8 mouse cellular contexts compared by ENCODE assay signal in genomic region chr6:149188041-149188924, GRCm38 (mm10). TPM values are rescaled to one million over a fixed set of nuclear protein-coding genes. Genes with fewer than 3 reads are reported as not detected.
DNase-seq lines count a peak whose midpoint lies in the region; ATAC-seq and TF ChIP-seq lines count a peak whose summit lies in the region.

Amn1 (minus strand) TSS chr6:149188712.

- under 1% methylated on average over 34 of the region's 34 CpGs for WGBS in cerebellum, adult 2 months
- WGBS in forebrain, postnatal 0 days: under 1% methylated on average over 34 of the region's 34 CpGs
- WGBS in lung, embryonic 15.5 days: 1% methylated on average over 34 of the region's 34 CpGs

- TF ChIP-seq RAD21 in MEL (IDR thresholded peaks at IDR 0.05; ENCODE audit: low read depth, low read length): no peak

- peaks cover 9% of the 10 kb centered on the region for H3K79me2 ChIP-seq in MEL (ENCODE audit: control insufficient read depth, insufficient read depth, low read length, poor library complexity)

- peak within 1 kb of the TSS; percentile 64 to 83 for H3K4me3 ChIP-seq in MEL (ENCODE audit: control insufficient read depth in 1 of 2, insufficient read depth in 1 of 2, low read depth in 2 of 2, low read length in 2 of 2)
- H3K4me3 ChIP-seq in cerebellum, adult 2 months (replicated peaks; ENCODE audit: insufficient read depth, low read depth, low read length): peak within 1 kb of the TSS; percentile 73
- H3K4me3 ChIP-seq in forebrain, postnatal 0 days (ENCODE audit: low read depth, low read length): peak within 1 kb of the TSS; percentile 72
- peak within 1 kb of the TSS; percentile 68 for H3K4me3 ChIP-seq in lung, embryonic 15.5 days

- peak within 1 kb of the TSS; percentile 73 for H3K9ac ChIP-seq in MEL (ENCODE audit: control insufficient read depth, low read depth, low read length, poor library complexity, severe bottlenecking)
- peak within 1 kb of the TSS; percentile 93 for H3K9ac ChIP-seq in forebrain, postnatal 0 days
- peak within 1 kb of the TSS; percentile 86 for H3K9ac ChIP-seq in lung, embryonic 15.5 days

- DNase-seq in MEL (ENCODE audit: low read depth, low spot score): peak; percentile 98
- peak; percentile 94 to 97 for DNase-seq in cerebellum, adult 2 months
- peak; percentile 98 for DNase-seq in forebrain, postnatal 0 days
- peak; percentile 97 for DNase-seq in heart, postnatal 4 days
- DNase-seq in layer of hippocampus, adult 8-10 months (ENCODE audit: low spot score in 2 of 2): peak; percentile 95 to 96
- peak; percentile 96 for DNase-seq in ovary, adult 18-20 months (ENCODE audit: low spot score)
- DNase-seq in thymus, postnatal 0 days (ENCODE audit: low spot score): peak; percentile 96

- peak within 1 kb of the TSS; percentile 68 for H3K4me2 ChIP-seq in forebrain, postnatal 0 days (ENCODE audit: low read depth)
- peak within 1 kb of the TSS; percentile 58 for H3K4me2 ChIP-seq in lung, embryonic 15.5 days

- peak; percentile 100 for ATAC-seq in forebrain, postnatal 0 days
- ATAC-seq in lung, embryonic 15.5 days (ENCODE audit: borderline replicate concordance, extremely low read depth, low FRiP score, low TSS enrichment): peak; percentile 99

- no peaks in the 10 kb centered on the region for H3K9me3 ChIP-seq in MEL (replicated peaks; ENCODE audit: insufficient read depth, low read length)
- no peaks in the 10 kb centered on the region for H3K9me3 ChIP-seq in forebrain, postnatal 0 days (ENCODE audit: low read length)
- no peaks in the 10 kb centered on the region for H3K9me3 ChIP-seq in lung, embryonic 15.5 days

- TF ChIP-seq CTCF in MEL (IDR thresholded peaks at IDR 0.05 in 2 of 3, conservative IDR thresholded peaks at IDR 0.05 in 1 of 3; ENCODE audit: control insufficient read depth in 1 of 3, insufficient read depth in 1 of 3, low read depth in 2 of 3, low read length in 3 of 3, poor library complexity in 1 of 3, severe bottlenecking in 1 of 3): no peak
- TF ChIP-seq CTCF in cerebellum, adult 2 months (IDR thresholded peaks at IDR 0.05; ENCODE audit: borderline replicate concordance, insufficient read depth, low read depth, low read length): no peak
- peak; percentile 44 for TF ChIP-seq CTCF in forebrain, postnatal 0 days (IDR thresholded peaks at IDR 0.05; ENCODE audit: low read depth)

- no peaks in the 10 kb centered on the region for H3K27me3 ChIP-seq in MEL (ENCODE audit: control insufficient read depth in 1 of 2, insufficient read depth in 2 of 2, low read length in 2 of 2)
- H3K27me3 ChIP-seq in cerebellum, adult 2 months (ENCODE audit: control insufficient read depth, insufficient read depth, low read length): no peaks in the 10 kb centered on the region
- H3K27me3 ChIP-seq in forebrain, postnatal 0 days (ENCODE audit: insufficient read depth, low read length): no peaks in the 10 kb centered on the region
- no peaks in the 10 kb centered on the region for H3K27me3 ChIP-seq in lung, embryonic 15.5 days

- TF ChIP-seq POLR2A in MEL (IDR thresholded peaks at IDR 0.05; ENCODE audit: control insufficient read depth in 1 of 2, insufficient read depth in 1 of 2, low read depth in 1 of 2, low read length in 2 of 2, poor library complexity in 1 of 2): peak; percentile 61 to 85; a peak in 3 of 4 replicates
- peak; percentile 93 for TF ChIP-seq POLR2A in cerebellum, adult 2 months (IDR thresholded peaks at IDR 0.05; ENCODE audit: borderline replicate concordance, insufficient read depth, low read length)

- H3K36me3 ChIP-seq in MEL (ENCODE audit: control insufficient read depth in 1 of 2, insufficient read depth in 2 of 2, low read length in 2 of 2): peaks cover 0 to 16% of the 10 kb centered on the region in 2 experiments; a peak in 3 of 4 replicates
- H3K36me3 ChIP-seq in forebrain, postnatal 0 days (ENCODE audit: insufficient read depth): no peaks in the 10 kb centered on the region
- H3K36me3 ChIP-seq in lung, embryonic 15.5 days: peaks cover 13% of the 10 kb centered on the region; the same call in 1 of the 2 replicates

- 0 out of 4 replicates have a peak, but pooled peaks of 1 of the 2 experiments have one; percentile 18 for TF ChIP-seq EP300 in MEL (IDR thresholded peaks at IDR 0.05; ENCODE audit: low read depth in 1 of 2, low read length in 2 of 2)

- peaks cover 0 to 4% of the 10 kb centered on the region in 2 experiments; a peak in 2 of 4 replicates for H3K4me1 ChIP-seq in MEL (ENCODE audit: control insufficient read depth in 1 of 2, insufficient read depth in 2 of 2, low read length in 2 of 2)
- no peaks in the 10 kb centered on the region; the same call in 1 of the 2 replicates for H3K4me1 ChIP-seq in cerebellum, adult 2 months (ENCODE audit: control insufficient read depth, insufficient read depth, low read length)
- peaks cover 9% of the 10 kb centered on the region for H3K4me1 ChIP-seq in forebrain, postnatal 0 days (ENCODE audit: insufficient read depth)
- peaks cover 8% of the 10 kb centered on the region for H3K4me1 ChIP-seq in lung, embryonic 15.5 days

- peak within 1 kb of the TSS; percentile 49 for H3K27ac ChIP-seq in MEL (ENCODE audit: control insufficient read depth, low read depth, low read length)
- peak within 1 kb of the TSS; percentile 35 for H3K27ac ChIP-seq in cerebellum, adult 2 months (ENCODE audit: insufficient read depth, low read length)
- H3K27ac ChIP-seq in forebrain, postnatal 0 days (ENCODE audit: low read depth, low read length): peak within 1 kb of the TSS; percentile 92
- H3K27ac ChIP-seq in lung, embryonic 15.5 days: peak within 1 kb of the TSS; percentile 86

TF ChIP-seq in MEL, 35 proteins besides CTCF, POLR2A, EP300 and RAD21 (continues in another document):
- TF ChIP-seq ZMIZ1 (IDR thresholded peaks at IDR 0.05; ENCODE audit: low read depth, low read length): peak; percentile 72; the same call in 1 of the 2 replicates
- TF ChIP-seq SIN3A (IDR thresholded peaks at IDR 0.05; ENCODE audit: low read length): peak; percentile 91
- peak; percentile 84 for TF ChIP-seq TBP (IDR thresholded peaks at IDR 0.05; ENCODE audit: low read depth, low read length)
- TF ChIP-seq ZC3H11A (IDR thresholded peaks at IDR 0.05; ENCODE audit: low read depth, low read length): no peak
- no peak for TF ChIP-seq CHD2 (IDR thresholded peaks at IDR 0.05; ENCODE audit: low read length)
- peak; percentile 65; the same call in 1 of the 2 replicates for TF ChIP-seq POLR2AphosphoS2 (IDR thresholded peaks at IDR 0.05; ENCODE audit: low read length)
- no peak; the same call in 1 of the 2 replicates for TF ChIP-seq GABPA (IDR thresholded peaks at IDR 0.05; ENCODE audit: low read depth, low read length)
- TF ChIP-seq USF1 (IDR thresholded peaks at IDR 0.05; ENCODE audit: low read depth, low read length): peak; percentile 22; the same call in 1 of the 2 replicates
- peak; percentile 59; the same call in 1 of the 2 replicates for TF ChIP-seq MAX (IDR thresholded peaks at IDR 0.05; ENCODE audit: low read length)
- TF ChIP-seq BHLHE40 (IDR thresholded peaks at IDR 0.05; ENCODE audit: borderline replicate concordance, low read depth, low read length): no peak
- TF ChIP-seq USF2 (IDR thresholded peaks at IDR 0.05; ENCODE audit: borderline replicate concordance in 1 of 2, insufficient read depth in 1 of 2, low read depth in 1 of 2, low read length in 2 of 2): no peak
- TF ChIP-seq MAFK (IDR thresholded peaks at IDR 0.05; ENCODE audit: borderline replicate concordance, low read depth, low read length): no peak
- TF ChIP-seq HCFC1 (IDR thresholded peaks at IDR 0.05; ENCODE audit: low read depth, low read length): peak; percentile 99
- TF ChIP-seq GATA1 (IDR thresholded peaks at IDR 0.05; ENCODE audit: low read depth, low read length): no peak
- TF ChIP-seq E2F4 (IDR thresholded peaks at IDR 0.05; ENCODE audit: borderline replicate concordance, low read depth, low read length): no peak
- TF ChIP-seq ELF1 (IDR thresholded peaks at IDR 0.05; ENCODE audit: low read depth, low read length): peak; percentile 99
- no peak for TF ChIP-seq CHD1 (IDR thresholded peaks at IDR 0.05; ENCODE audit: low read depth, low read length)
- peak; percentile 57 for TF ChIP-seq NRF1 (IDR thresholded peaks at IDR 0.05; ENCODE audit: insufficient read depth, low read depth, low read length, poor library complexity, severe bottlenecking)
- no peak for TF ChIP-seq ZNF384 (IDR thresholded peaks at IDR 0.05; ENCODE audit: low read depth, low read length)
- TF ChIP-seq MAZ (IDR thresholded peaks at IDR 0.05; ENCODE audit: low read depth, low read length): 0 out of 2 replicates have a peak, but pooled peaks have one; percentile 20
- TF ChIP-seq ETS1 (IDR thresholded peaks at IDR 0.05; ENCODE audit: low read depth, low read length): peak; percentile 61
- no peak for TF ChIP-seq JUND (IDR thresholded peaks at IDR 0.05; ENCODE audit: low read depth, low read length)
- peak; percentile 83 for TF ChIP-seq KAT2A (conservative IDR thresholded peaks at IDR 0.05; ENCODE audit: low read depth, low read length)
- TF ChIP-seq RCOR1 (IDR thresholded peaks at IDR 0.05; ENCODE audit: low read depth, low read length): no peak
- TF ChIP-seq TAL1 (IDR thresholded peaks at IDR 0.05; ENCODE audit: low read length): no peak
- peak; percentile 77 for TF ChIP-seq MYB (IDR thresholded peaks at IDR 0.05; ENCODE audit: low read depth, low read length)
- TF ChIP-seq MXI1 (IDR thresholded peaks at IDR 0.05; ENCODE audit: low read depth, low read length): peak; percentile 39
- no peak for TF ChIP-seq MEF2A (IDR thresholded peaks at IDR 0.05; ENCODE audit: extremely low read depth, insufficient replicate concordance, low read depth, low read length, poor library complexity, severe bottlenecking)
- no peak for TF ChIP-seq ZKSCAN1 (IDR thresholded peaks at IDR 0.05; ENCODE audit: low read depth, low read length)
- no peak for TF ChIP-seq TCF12 (IDR thresholded peaks at IDR 0.05; ENCODE audit: low read depth, low read length)
- no peak for TF ChIP-seq MYC (IDR thresholded peaks at IDR 0.05; ENCODE audit: low read depth, low read length)

RNA-seq across cellular contexts. Expression of gene Amn1, which starts in this region (rescaled TPM):
- total RNA-seq in MEL (2012; rRNA removed): 2.7 and 4.4 TPM in 2 replicates
- polyA plus RNA-seq in MEL (2012; ENCODE audit: insufficient read depth in 1 of 2, insufficient read length in 2 of 2, low read depth in 1 of 2, low replicate concordance in 2 of 2, missing spikeins in 1 of 2): 1 to 10 TPM in 1 of 2 experiments, not detected in 1; 2.7 TPM
- 19.0 and 27.1 TPM in 2 replicates for polyA plus RNA-seq in cerebellum, adult 2 months (2012; rRNA removed)
- 64.8 and 80.2 TPM in 2 replicates for total RNA-seq in forebrain, postnatal 0 days (2014; rRNA removed)
- 93.8 and 101 TPM in 2 replicates for polyA plus RNA-seq in forebrain, postnatal 0 days (2015; fragmentation: Nextera tagmentation; extraction: Ambion mirVana)
- 10 to 100 TPM; 21.0 to 25.7 TPM for total RNA-seq in heart, postnatal 4 days (2021)
- 10 to 100 TPM; 27.3 to 39.2 (median 32.6) TPM for total RNA-seq in layer of hippocampus, adult 8-10 months (2022)
- 28.2 TPM in 2 replicates for polyA plus RNA-seq in lung, embryonic 15.5 days (2015; fragmentation: Nextera tagmentation; extraction: Ambion mirVana)
- 23.8 and 26.7 TPM in 2 replicates for polyA plus RNA-seq in thymus, postnatal 0 days (2015; fragmentation: Nextera tagmentation; extraction: Ambion mirVana)

Comparison
In these comparisons a context has a peak if more than half of its experiments do, and no peak if none do; other contexts are left out.
1. Peak in every context shown above with its lines: DNase-seq, ATAC-seq, H3K4me3 ChIP-seq and H3K27ac ChIP-seq.
2. H3K27ac ChIP-seq: peak in every context shown above with its lines; median percentile 92 in forebrain, postnatal 0 days; 86 in lung, embryonic 15.5 days; 49 in MEL; 35 in cerebellum, adult 2 months.